Mouse (Mus musculus) forebrain, embryonic 11.5 days (tissue): ENCODE results near the gene Ppp1r13b. TPM values are rescaled to one million over a fixed set of nuclear protein-coding genes. Genes with fewer than 3 reads are reported as not detected.

Experiments used
- ATAC-seq: fragments of 200-750 bp; cut with Nextera tagmentation; replicated peaks from 2 replicates; pipeline ENCODE4 v1.8.0; 2017; ENCODE audit warnings: moderate TSS enrichment; ENCODE audit not compliant: low FRiP score
- DNase-seq: peaks from one replicate; pipeline ENCODE4 v3.0.0-alpha.2; 2017; ENCODE audit warnings: low spot score
- H3K27ac ChIP-seq: fragments of 300-500 bp; sonication (generic); 2 replicates; pipeline ENCODE4 v1.5.1; 2014; ENCODE audit warnings: low read depth, low read length
- H3K27me3 ChIP-seq: fragments of 300-500 bp; sonication (generic); 2 replicates; pipeline ENCODE4 v1.6.1; 2014; ENCODE audit warnings: mild to moderate bottlenecking, low read length, mixed read lengths; ENCODE audit not compliant: control insufficient read depth, insufficient read depth
- H3K36me3 ChIP-seq: fragments of 300-500 bp; sonication (generic); 2 replicates; pipeline ENCODE4 v1.6.1; 2014; ENCODE audit warnings: mild to moderate bottlenecking, low read length, moderate library complexity, mixed read lengths; ENCODE audit not compliant: control insufficient read depth, insufficient read depth
- H3K4me1 ChIP-seq: fragments of 300-500 bp; sonication (generic); replicated peaks from 2 replicates; pipeline ENCODE4 v1.6.1; 2014; ENCODE audit warnings: low read length, mixed read lengths; ENCODE audit not compliant: control insufficient read depth, insufficient read depth
- H3K4me2 ChIP-seq: fragments of 300-500 bp; sonication (generic); 2 replicates; pipeline ENCODE4 v1.6.1; 2014; ENCODE audit warnings: low read depth, mild to moderate bottlenecking, low read length, moderate library complexity, mixed read lengths; ENCODE audit not compliant: severe bottlenecking
- H3K4me3 ChIP-seq: fragments of 300-500 bp; sonication (generic); 2 replicates; pipeline ENCODE4 v1.5.1; 2014; ENCODE audit warnings: low read depth, low read length
- H3K9ac ChIP-seq: fragments of 300-500 bp; sonication (generic); 2 replicates; pipeline ENCODE4 v1.6.1; 2014; ENCODE audit warnings: low read length
- H3K9me3 ChIP-seq: fragments of 300-500 bp; sonication (generic); 2 replicates; pipeline ENCODE4 v1.6.1; 2016; ENCODE audit warnings: low read length, mixed read lengths; ENCODE audit not compliant: control insufficient read depth
- WGBS: fragments of 180-500 bp; shearing (Covaris S2); extraction: QIAGEN DNeasy Blood & Tissue Kit; methylation state at CpG from one replicate; pipeline ENCODE4 v1.1.7; 2014; 5-methylcytosine and 5-hydroxymethylcytosine counted together
- polyA plus RNA-seq: library from polyadenylated mRNA; unstranded; fragments of >200 nt; fragmentation: Nextera tagmentation; extraction: Ambion mirVana; gene quantifications from 2 replicates; pipeline ENCODE4 v1.2.1, GENCODE M21; 2014

Ppp1r13b gene
- polyA plus RNA-seq, 1 experiment from 2014 or later, result 6.3 TPM

DNA sequence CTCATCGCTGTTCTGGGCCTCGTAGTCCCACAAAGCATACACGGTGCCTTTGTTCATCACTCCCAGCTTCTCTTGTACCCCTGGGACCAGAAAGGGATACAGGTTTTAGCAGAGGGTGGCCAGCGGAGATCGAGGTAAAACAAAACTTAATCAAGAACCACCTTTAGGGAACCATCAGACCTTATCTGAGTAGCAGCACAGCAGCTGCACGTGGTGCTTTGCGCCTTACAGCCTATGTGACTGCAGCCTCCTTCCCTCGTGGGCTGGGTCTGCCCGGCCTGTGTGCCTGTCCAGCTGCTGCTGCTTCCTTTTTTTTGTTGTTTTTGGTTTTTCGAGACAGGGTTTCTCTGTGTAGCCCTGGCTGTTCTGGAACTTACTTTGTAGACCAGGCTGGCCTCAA lies 77.5 kb downstream of the Ppp1r13b start:
- H3K9me3 ChIP-seq, result no peaks in the 10 kb centered on the region
- ATAC-seq (no peak), DNase-seq (no peak)
- no peaks in the 10 kb centered on the region for H3K27me3 ChIP-seq
- no peaks in the 10 kb centered on the region; the same call in 1 of the 2 replicates for H3K36me3 ChIP-seq
- H3K9ac ChIP-seq, result no peak overlapping the region
- no peak overlapping the region for H3K27ac ChIP-seq
- 88% methylated on average over 10 of the region's 10 CpGs for WGBS
- H3K4me3 ChIP-seq, result no peak overlapping the region
- H3K4me2 ChIP-seq, result no peak overlapping the region
- no peaks in the 10 kb centered on the region for H3K4me1 ChIP-seq

DNA sequence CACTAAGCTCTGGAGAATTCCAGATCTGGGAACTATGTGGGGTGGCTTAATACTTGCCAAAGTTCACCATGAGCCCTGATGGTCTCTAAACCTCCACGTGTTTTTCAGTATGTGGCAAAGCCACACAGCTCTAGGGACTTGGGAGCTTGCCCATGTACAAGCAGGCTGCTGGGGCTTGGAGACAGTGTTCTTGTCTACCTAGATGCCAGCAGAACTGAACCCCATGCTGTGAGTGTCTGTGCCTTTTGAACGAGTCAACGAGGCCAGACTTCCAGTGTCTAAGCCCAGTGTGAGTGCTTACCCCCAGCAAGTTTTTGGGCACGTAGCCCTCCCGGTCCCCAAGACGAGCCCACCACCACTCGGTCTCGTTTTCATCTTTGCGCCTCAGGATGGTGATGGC lies 78.0 kb downstream of the Ppp1r13b start:
- Histone ChIP-seq H3K4me3 (no peak overlapping the region), H3K4me1 (no peaks in the 10 kb centered on the region), H3K27ac (no peak overlapping the region), H3K4me2 (no peak overlapping the region), H3K27me3 (no peaks in the 10 kb centered on the region), H3K36me3 (no peaks in the 10 kb centered on the region; the same call in 1 of the 2 replicates), H3K9me3 (no peaks in the 10 kb centered on the region), H3K9ac (no peak overlapping the region)
- ATAC-seq, result no peak
- no peak for DNase-seq
- WGBS, result 88% methylated on average over 9 of the region's 9 CpGs

- DNase-seq (no peak), ATAC-seq (no peak)
- H3K4me2 ChIP-seq, result no peak overlapping the region
- H3K4me3 ChIP-seq, result no peak overlapping the region
- H3K36me3 ChIP-seq, result no peaks in the 10 kb centered on the region; the same call in 1 of the 2 replicates
- no peak overlapping the region for H3K9ac ChIP-seq
- H3K27ac ChIP-seq, result no peak overlapping the region
- H3K9me3 ChIP-seq, result no peaks in the 10 kb centered on the region
- no peaks in the 10 kb centered on the region for H3K4me1 ChIP-seq
- 76% methylated on average over 5 of the region's 5 CpGs for WGBS
- no peaks in the 10 kb centered on the region for H3K27me3 ChIP-seq
These were observed 78.5 kb downstream of the Ppp1r13b start for GRCm38 (mm10) chr12:111829447-111829846.

DNA sequence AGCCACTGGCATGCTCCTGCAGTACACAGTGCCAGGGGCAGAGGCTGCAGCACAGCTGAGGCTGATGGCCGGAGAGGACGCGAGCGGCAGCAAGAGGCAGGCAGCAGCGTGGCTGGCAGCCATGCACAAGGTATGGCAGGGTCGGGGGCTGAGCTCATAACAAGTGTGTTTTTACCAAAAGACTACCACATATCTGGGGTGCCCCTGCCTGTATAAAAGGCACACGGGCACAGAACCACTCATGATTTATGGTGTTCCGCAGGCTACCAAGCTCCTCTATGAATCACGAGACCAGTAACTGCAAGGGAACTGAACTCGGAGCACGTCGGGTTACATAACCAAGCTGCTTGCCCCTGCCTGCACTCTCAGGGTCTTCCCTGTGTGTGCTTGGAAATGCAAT lies 80.4 kb downstream of the Ppp1r13b start:
- Histone ChIP-seq H3K36me3 (no peaks in the 10 kb centered on the region; the same call in 1 of the 2 replicates), H3K9me3 (no peaks in the 10 kb centered on the region), H3K27ac (no peak overlapping the region), H3K4me3 (no peak overlapping the region), H3K4me1 (no peaks in the 10 kb centered on the region), H3K9ac (no peak overlapping the region), H3K27me3 (no peaks in the 10 kb centered on the region), H3K4me2 (no peak overlapping the region)
- DNase-seq, result no peak
- no peak for ATAC-seq
- WGBS, result 97% methylated on average over 12 of the region's 12 CpGs

- no peak overlapping the region for H3K4me3 ChIP-seq
- DNase-seq (no peak), ATAC-seq (no peak)
- H3K36me3 ChIP-seq, result no peaks in the 10 kb centered on the region; the same call in 1 of the 2 replicates
- H3K9ac ChIP-seq, result no peak overlapping the region
- no peaks in the 10 kb centered on the region for H3K27me3 ChIP-seq
- WGBS, result 80% methylated on average over 4 of the region's 4 CpGs
- no peaks in the 10 kb centered on the region for H3K9me3 ChIP-seq
- no peak overlapping the region for H3K27ac ChIP-seq
- no peak overlapping the region for H3K4me2 ChIP-seq
- H3K4me1 ChIP-seq, result 0 out of 2 replicates have a peak, but pooled peaks cover 2% of the 10 kb centered on the region
These were observed 86.0 kb downstream of the Ppp1r13b start for GRCm38 (mm10) chr12:111821931-111822330.

DNA sequence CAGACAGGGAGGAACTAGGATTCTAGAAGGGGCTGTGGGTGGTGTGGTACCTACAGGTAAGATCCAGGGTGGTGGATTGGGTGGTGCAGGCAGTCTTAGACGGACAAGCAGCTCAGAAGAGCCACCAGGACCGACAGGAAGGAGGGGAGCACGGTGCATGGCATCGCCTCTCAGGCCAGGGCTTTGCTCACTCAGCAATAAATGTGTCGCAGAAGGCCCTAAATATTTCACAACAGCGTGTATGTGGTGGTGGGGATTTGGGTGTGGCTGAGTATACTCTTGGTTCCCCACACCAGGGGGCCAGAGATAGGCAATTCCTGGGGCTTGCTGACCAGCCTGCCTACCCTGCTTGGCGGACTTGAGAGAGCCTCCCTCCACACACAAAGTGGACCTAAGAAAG lies 87.2 kb downstream of the Ppp1r13b start:
- Histone ChIP-seq H3K9me3 (no peaks in the 10 kb centered on the region), H3K4me2 (no peak overlapping the region), H3K36me3 (no peaks in the 10 kb centered on the region; the same call in 1 of the 2 replicates), H3K27me3 (no peaks in the 10 kb centered on the region), H3K9ac (no peak overlapping the region), H3K4me1 (0 out of 2 replicates have a peak, but pooled peaks cover 5% of the 10 kb centered on the region), H3K27ac (no peak overlapping the region), H3K4me3 (no peak overlapping the region)
- DNase-seq (no peak), ATAC-seq (no peak)
- 89% methylated on average over 7 of the region's 7 CpGs for WGBS

GRCm38 (mm10) chr12:111819936-111820335 lies 88.0 kb downstream of the Ppp1r13b start:
- Histone ChIP-seq H3K4me2 (no peak overlapping the region), H3K9me3 (no peaks in the 10 kb centered on the region), H3K27ac (no peak overlapping the region), H3K4me3 (no peak overlapping the region), H3K27me3 (no peaks in the 10 kb centered on the region), H3K9ac (no peak overlapping the region), H3K36me3 (no peaks in the 10 kb centered on the region), H3K4me1 (peaks cover 10% of the 10 kb centered on the region)
- no peak for ATAC-seq
- no peak for DNase-seq
- WGBS, result 81% methylated on average over 8 of the region's 8 CpGs

GRCm38 (mm10) chr12:111817991-111818390 lies 89.9 kb downstream of the Ppp1r13b start:
- Histone ChIP-seq H3K36me3 (no peaks in the 10 kb centered on the region), H3K4me1 (peaks cover 12% of the 10 kb centered on the region), H3K9me3 (no peaks in the 10 kb centered on the region), H3K4me3 (no peak overlapping the region), H3K9ac (no peak overlapping the region), H3K27ac (no peak overlapping the region), H3K27me3 (no peaks in the 10 kb centered on the region), H3K4me2 (no peak overlapping the region)
- ATAC-seq (no peak), DNase-seq (no peak)
- 93% methylated on average over 8 of the region's 8 CpGs for WGBS

GRCm38 (mm10) chr12:111816967-111817366 lies 90.9 kb downstream of the Ppp1r13b start:
- DNase-seq, result no peak
- Histone ChIP-seq H3K4me1 (peaks cover 17% of the 10 kb centered on the region), H3K27me3 (no peaks in the 10 kb centered on the region), H3K27ac (no peak overlapping the region), H3K9me3 (no peaks in the 10 kb centered on the region), H3K9ac (no peak overlapping the region), H3K4me3 (no peak overlapping the region), H3K4me2 (no peak overlapping the region), H3K36me3 (no peaks in the 10 kb centered on the region)
- no peak for ATAC-seq
- 84% methylated on average over 9 of the region's 9 CpGs for WGBS
